Comparison of ENCODE assay signal across 26 mouse cellular contexts in the genomic region with DNA sequence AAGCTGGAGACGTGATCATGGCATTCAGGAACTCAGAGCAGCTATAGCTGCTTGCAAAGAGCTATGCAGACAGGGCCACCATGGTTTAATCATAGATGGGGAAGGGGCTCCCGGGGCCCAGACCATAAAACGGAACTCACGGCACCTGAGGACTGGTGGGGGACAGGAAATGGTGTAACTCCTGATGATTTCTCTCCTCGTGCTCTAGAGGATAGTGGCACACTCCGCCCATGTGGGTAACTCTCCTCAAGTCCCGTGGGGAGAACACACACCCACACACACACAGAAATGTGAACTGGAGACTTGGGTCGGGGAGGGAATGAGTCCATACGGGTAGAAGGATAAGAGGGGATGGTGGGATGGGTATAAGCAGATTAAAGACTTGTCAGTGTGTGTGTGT.
"Had no signal": no experiment of that assay in that cellular context is flagged by ENCODE, and none has a peak within 500 bp of the region (broad histone marks: within the 10 kb centered on the region; RNA-seq: fewer than 3 reads in every experiment).

No protein-coding gene starts in this region.

- H3K4me1 ChIP-seq: forebrain, embryonic 10.5 days; forebrain, embryonic 13.5 days; forebrain, embryonic 15.5 days had no signal

- H3K9me3 ChIP-seq: embryonic facial prominence, embryonic 13.5 days; embryonic facial prominence, embryonic 15.5 days; forebrain, embryonic 13.5 days; forebrain, embryonic 15.5 days; heart, embryonic 10.5 days had no signal

- DNase-seq: cerebellum, adult 9-11 months; cerebellum, postnatal 10 days; cerebellum, postnatal 14 days; cerebellum, postnatal 25 days; cerebellum, postnatal 36 days; embryo, embryonic 11 days; forebrain, postnatal 0 days; gastrocnemius, adult 2 months; gastrocnemius, postnatal 10 days; gastrocnemius, postnatal 14 days; gastrocnemius, postnatal 25 days; gastrocnemius, postnatal 36 days; heart, adult 11 months; heart, adult 18-20 months; heart, adult 2 months had no signal

- H3K4me2 ChIP-seq: embryonic facial prominence, embryonic 13.5 days; embryonic facial prominence, embryonic 15.5 days; forebrain, embryonic 13.5 days; forebrain, embryonic 15.5 days; heart, embryonic 11.5 days; heart, embryonic 12.5 days had no signal

- ATAC-seq: forebrain, embryonic 13.5 days; forebrain, embryonic 14.5 days; forebrain, embryonic 15.5 days; forebrain, embryonic 16.5 days; forebrain, postnatal 0 days had no signal

- H3K27me3 ChIP-seq: embryonic facial prominence, embryonic 13.5 days; embryonic facial prominence, embryonic 15.5 days; forebrain, embryonic 13.5 days; forebrain, embryonic 15.5 days; heart, embryonic 12.5 days had no signal

- H3K9ac ChIP-seq: embryonic facial prominence, embryonic 13.5 days; embryonic facial prominence, embryonic 15.5 days; forebrain, embryonic 13.5 days; forebrain, embryonic 15.5 days; forebrain, postnatal 0 days; heart, embryonic 12.5 days had no signal

- H3K27ac ChIP-seq: embryonic facial prominence, embryonic 13.5 days; embryonic facial prominence, embryonic 15.5 days; forebrain, embryonic 10.5 days; forebrain, embryonic 13.5 days; forebrain, embryonic 15.5 days; gastrocnemius, adult 2 months; heart, adult 2 months; heart, embryonic 10.5 days had no signal

- H3K4me3 ChIP-seq: embryonic facial prominence, embryonic 13.5 days; embryonic facial prominence, embryonic 15.5 days; erythroblast, embryonic 14.5 days; forebrain, embryonic 10.5 days; forebrain, embryonic 13.5 days; forebrain, embryonic 15.5 days; gastrocnemius, adult 2 months; heart, adult 2 months; heart, embryonic 10.5 days; heart, embryonic 12.5 days had no signal

- H3K36me3 ChIP-seq: embryonic facial prominence, embryonic 13.5 days; embryonic facial prominence, embryonic 15.5 days; forebrain, embryonic 10.5 days; forebrain, embryonic 15.5 days; heart, embryonic 10.5 days; heart, embryonic 12.5 days had no signal
